Mouse (Mus musculus) monocyte, adult 2 months (primary cell): ENCODE results near the gene C2.
A peak's percentile ranks its signal among the peaks of the same experiment; 100 is the strongest.
"Not testable (repeated sequence)": the region's sequence is repeated elsewhere in the genome, so short reads cannot be mapped to it uniquely, and the experiment has no call there.

Source experiments
- DNase-seq, 2 experiments: peaks; one replicate each; pipeline ENCODE4 v3.0.0; 2022; ENCODE audit warnings: low spot score in 2 of 2, low read depth in 1 of 2

Gene C2

GRCm38 (mm10) chr17:34911945-34912351 is 13.9 kb upstream of the C2 start:
- peak in 1 of 2 experiments; percentile 66 for DNase-seq

GRCm38 (mm10) chr17:34910982-34911381 is 12.9 kb upstream of the C2 start:
- no peak for DNase-seq

GRCm38 (mm10) chr17:34902895-34903294 is 4.8 kb upstream of the C2 start:
- DNase-seq = no peak

GRCm38 (mm10) chr17:34901948-34902347 is 3.9 kb upstream of the C2 start:
- not testable (repeated sequence) for DNase-seq

GRCm38 (mm10) chr17:34900826-34901225 is 2.8 kb upstream of the C2 start:
- not testable (repeated sequence) for DNase-seq

GRCm38 (mm10) chr17:34899890-34900243 is 1.8 kb upstream of the C2 start:
- DNase-seq = no peak

GRCm38 (mm10) chr17:34899053-34899889 is 1.2 kb upstream of the C2 start:
- peak in 1 of 2 experiments; percentile 32 for DNase-seq

- DNase-seq = no peak
Measured at GRCm38 (mm10) chr17:34898706-34899052, 614 bp upstream of the C2 start.

GRCm38 (mm10) chr17:34897373-34898159 is 499 bp downstream of the C2 start:
- no peak for DNase-seq

- DNase-seq = no peak
Measured at GRCm38 (mm10) chr17:34896366-34896765, 1.7 kb downstream of the C2 start.

GRCm38 (mm10) chr17:34895724-34896123 is 2.3 kb downstream of the C2 start:
- DNase-seq = no peak

GRCm38 (mm10) chr17:34894801-34895530 is 3.1 kb downstream of the C2 start:
- no peak for DNase-seq

- DNase-seq = peak; percentile 18 to 72
Measured at GRCm38 (mm10) chr17:34894074-34894597, 3.9 kb downstream of the C2 start.

GRCm38 (mm10) chr17:34893072-34893824 is 4.8 kb downstream of the C2 start:
- DNase-seq = no peak

GRCm38 (mm10) chr17:34891377-34891776 is 6.7 kb downstream of the C2 start:
- DNase-seq = no peak

GRCm38 (mm10) chr17:34890074-34890743 is 7.9 kb downstream of the C2 start:
- no peak for DNase-seq

- DNase-seq = no peak
Measured at GRCm38 (mm10) chr17:34887942-34888341, 10.1 kb downstream of the C2 start.

- no peak for DNase-seq
Measured at GRCm38 (mm10) chr17:34885615-34886014, 12.4 kb downstream of the C2 start.

GRCm38 (mm10) chr17:34884704-34885103 is 13.4 kb downstream of the C2 start:
- no peak for DNase-seq

GRCm38 (mm10) chr17:34883332-34883731 is 14.7 kb downstream of the C2 start:
- DNase-seq = no peak
